In the genomic region with DNA sequence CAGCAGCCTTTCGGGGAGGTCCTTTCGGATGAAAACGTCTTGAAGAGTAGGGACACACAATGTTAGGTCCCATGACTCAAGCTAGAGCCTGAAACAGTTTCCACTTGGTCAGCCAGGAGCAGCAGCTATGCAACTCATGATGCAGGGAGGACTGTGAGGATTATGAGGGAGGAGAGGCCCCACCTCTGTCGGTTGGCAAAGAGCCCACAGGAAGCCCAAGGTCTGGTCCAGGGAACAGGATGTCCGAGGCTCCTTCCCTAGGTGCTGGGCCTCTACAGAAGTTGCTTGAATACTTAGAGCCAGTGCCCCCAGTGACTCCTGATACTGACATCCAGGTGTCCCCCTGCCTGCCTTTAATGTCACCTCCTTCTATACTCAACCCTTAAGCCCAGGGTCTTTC, we compare ENCODE assay signal across 12 mouse cellular contexts.
"Had no signal": no experiment of that assay in that cellular context is flagged by ENCODE, and none has a peak within 500 bp of the region (broad histone marks: within the 10 kb centered on the region; RNA-seq: fewer than 3 reads in every experiment).

No protein-coding gene starts in this region.

- H3K9ac ChIP-seq: kidney, embryonic 15.5 days; limb, embryonic 13.5 days; liver, embryonic 14.5 days; neural tube, embryonic 12.5 days had no signal

- H3K27ac ChIP-seq: kidney, embryonic 15.5 days; limb, embryonic 13.5 days; liver, embryonic 14.5 days; midbrain, embryonic 10.5 days; neural tube, embryonic 12.5 days had no signal

- H3K9me3 ChIP-seq: kidney, embryonic 15.5 days; limb, embryonic 13.5 days; midbrain, embryonic 10.5 days; neural tube, embryonic 12.5 days had no signal

- H3K4me2 ChIP-seq: kidney, embryonic 15.5 days; limb, embryonic 13.5 days; neural tube, embryonic 12.5 days had no signal

- H3K36me3 ChIP-seq: midbrain, embryonic 10.5 days; neural tube, embryonic 12.5 days had no signal

- H3K4me3 ChIP-seq: kidney, embryonic 15.5 days; limb, embryonic 13.5 days; midbrain, embryonic 10.5 days; neural tube, embryonic 12.5 days had no signal

- DNase-seq: left cerebral cortex, postnatal 4 days; midbrain, embryonic 14.5 days; retina, postnatal 1 day; right cerebral cortex, postnatal 4 days; spleen, adult 18-20 months; thymus, adult 18-20 months; thymus, postnatal 14 days had no signal

- H3K27me3 ChIP-seq: kidney, embryonic 15.5 days; limb, embryonic 13.5 days; neural tube, embryonic 12.5 days had no signal
